Mouse (Mus musculus) midbrain, embryonic 11.5 days (tissue): ENCODE data around the gene Anxa9. TPM values are rescaled to one million over a fixed set of nuclear protein-coding genes. Genes with fewer than 3 reads are reported as not detected.

Experiments
- ATAC-seq: fragments of 200-750 bp; cut with Nextera tagmentation; 2 replicates; pipeline ENCODE4 v1.8.0; 2017; ENCODE audit warnings: moderate TSS enrichment, moderate library complexity; ENCODE audit not compliant: low FRiP score
- DNase-seq: peaks from one replicate; pipeline ENCODE4 v3.0.0; 2015; ENCODE audit warnings: low spot score; ENCODE audit errors: missing footprints
- H3K27ac ChIP-seq: fragments of 300-500 bp; sonication (generic); 2 replicates; pipeline ENCODE4 v1.5.1; 2014; ENCODE audit warnings: low read depth, low read length
- H3K27me3 ChIP-seq: fragments of 300-500 bp; sonication (generic); 2 replicates; pipeline ENCODE4 v1.6.1; 2014; ENCODE audit warnings: mild to moderate bottlenecking, low read length, moderate library complexity, mixed read lengths; ENCODE audit not compliant: control insufficient read depth, insufficient read depth
- H3K36me3 ChIP-seq: fragments of 300-500 bp; sonication (generic); 2 replicates; pipeline ENCODE4 v1.6.1; 2014; ENCODE audit warnings: mild to moderate bottlenecking, low read length, moderate library complexity, mixed read lengths; ENCODE audit not compliant: control insufficient read depth, insufficient read depth
- H3K4me1 ChIP-seq: fragments of 300-500 bp; sonication (generic); 2 replicates; pipeline ENCODE4 v1.6.1; 2014; ENCODE audit warnings: low read length; ENCODE audit not compliant: control insufficient read depth, insufficient read depth
- H3K4me2 ChIP-seq: fragments of 300-500 bp; sonication (generic); 2 replicates; pipeline ENCODE4 v1.6.1; 2014; ENCODE audit warnings: mild to moderate bottlenecking, moderate library complexity
- H3K4me3 ChIP-seq: fragments of 300-500 bp; sonication (generic); 2 replicates; pipeline ENCODE4 v1.5.1; 2014; ENCODE audit warnings: low read depth, low read length
- H3K9ac ChIP-seq: fragments of 300-500 bp; sonication (generic); 2 replicates; pipeline ENCODE4 v1.6.1; 2014; ENCODE audit warnings: low read length
- H3K9me3 ChIP-seq: fragments of 300-500 bp; sonication (generic); 2 replicates; pipeline ENCODE4 v1.6.1; 2016; ENCODE audit warnings: low read length; ENCODE audit not compliant: control insufficient read depth
- WGBS: fragments of 180-500 bp; shearing (Covaris S2); extraction: QIAGEN DNeasy Blood & Tissue Kit; methylation state at CpG from one replicate; pipeline ENCODE4 v1.1.7; 2014; 5-methylcytosine and 5-hydroxymethylcytosine counted together
- polyA plus RNA-seq: library from polyadenylated mRNA; unstranded; fragments of >200 nt; fragmentation: Nextera tagmentation; extraction: Ambion mirVana; gene quantifications from 2 replicates; pipeline ENCODE4 v1.2.1, GENCODE M21; 2014

Anxa9 gene
- polyA plus RNA-seq, 1 experiment from 2014 or later: 0.87 TPM

- no peaks in the 10 kb centered on the region for H3K36me3 ChIP-seq
- no peak overlapping the region for H3K9ac ChIP-seq
- no peak overlapping the region for H3K27ac ChIP-seq
- ATAC-seq: no peak
- no peak overlapping the region for H3K4me2 ChIP-seq
- no peaks in the 10 kb centered on the region for H3K4me1 ChIP-seq
- DNase-seq: no peak
- H3K4me3 ChIP-seq: no peak overlapping the region
- WGBS: 97% methylated on average over 5 of the region's 5 CpGs
- no peaks in the 10 kb centered on the region for H3K27me3 ChIP-seq
- no peaks in the 10 kb centered on the region for H3K9me3 ChIP-seq
Observed at GRCm38 (mm10) chr3:95273471-95273870, 33.5 kb downstream of the Anxa9 start.

DNA sequence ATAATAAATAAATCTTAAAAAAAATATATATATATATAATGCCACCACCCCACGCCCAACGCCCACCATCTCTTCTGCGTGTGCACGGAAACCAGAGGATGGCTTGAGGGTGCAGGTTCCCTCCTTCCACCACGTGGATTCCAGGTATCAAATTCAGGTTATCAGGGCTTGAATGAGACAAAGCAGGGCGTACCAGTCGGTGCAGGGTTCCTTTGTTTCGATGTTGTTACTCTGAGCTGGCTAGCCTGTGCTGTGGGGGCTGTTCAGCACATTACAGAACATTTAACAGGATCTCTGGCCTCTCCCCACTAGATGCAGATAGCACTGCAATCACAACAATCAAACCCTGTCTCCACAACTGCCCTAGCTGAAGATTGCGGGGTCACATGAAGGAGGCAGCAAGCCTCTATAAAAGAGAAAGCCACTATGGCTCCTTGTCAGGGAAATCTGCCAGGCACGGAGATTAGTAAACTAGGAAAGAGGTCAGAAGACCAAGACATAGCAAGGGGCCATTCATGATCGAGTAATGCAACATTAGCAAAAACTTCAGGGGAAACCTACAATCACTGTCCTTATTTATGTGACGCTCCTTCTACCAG, 36.1 kb downstream of the Anxa9 start:
- ATAC-seq: no peak
- H3K4me1 ChIP-seq: no peaks in the 10 kb centered on the region
- WGBS: 88% methylated on average over 12 of the region's 12 CpGs

GRCm38 (mm10) chr3:95269789-95270188, 37.2 kb downstream of the Anxa9 start:
- 92% methylated on average over 5 of the region's 5 CpGs for WGBS
- Histone ChIP-seq H3K36me3 (peaks cover 3% of the 10 kb centered on the region; the same call in 1 of the 2 replicates), H3K4me1 (no peaks in the 10 kb centered on the region), H3K27me3 (no peaks in the 10 kb centered on the region), H3K27ac (no peak overlapping the region), H3K9ac (no peak overlapping the region), H3K9me3 (no peaks in the 10 kb centered on the region), H3K4me3 (no peak overlapping the region), H3K4me2 (no peak overlapping the region)
- DNase-seq: no peak
- ATAC-seq: no peak

More for the DNA sequence above, 36.1 kb downstream of the Anxa9 start:
- DNase-seq: no peak
- H3K27ac ChIP-seq: no peak overlapping the region
- H3K9me3 ChIP-seq: no peaks in the 10 kb centered on the region
- H3K36me3 ChIP-seq: peaks cover 3% of the 10 kb centered on the region; the same call in 1 of the 2 replicates
- no peaks in the 10 kb centered on the region for H3K27me3 ChIP-seq
- no peak overlapping the region for H3K9ac ChIP-seq
- no peak overlapping the region for H3K4me2 ChIP-seq
- no peak overlapping the region for H3K4me3 ChIP-seq

DNA sequence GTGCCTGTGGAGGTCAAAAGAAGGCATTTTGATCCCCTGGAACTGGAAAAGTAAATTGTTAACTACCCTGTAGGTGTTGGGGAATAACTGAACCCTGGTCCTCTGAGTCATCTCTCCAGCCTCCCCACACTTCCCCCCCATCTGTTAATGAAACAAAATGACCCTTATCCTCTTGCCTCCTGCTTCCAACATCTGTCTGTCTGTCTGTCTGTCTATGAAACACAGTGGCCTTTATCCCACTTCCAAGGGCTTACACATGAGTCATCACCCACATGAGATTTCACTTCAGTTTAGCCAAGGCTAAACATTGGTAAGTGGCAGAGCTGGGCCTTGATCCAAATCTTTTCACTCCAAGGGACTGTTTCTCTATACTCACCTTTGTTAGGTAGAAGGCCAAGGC, 39.1 kb downstream of the Anxa9 start:
- Histone ChIP-seq H3K9ac (no peak overlapping the region), H3K4me1 (no peaks in the 10 kb centered on the region), H3K27me3 (no peaks in the 10 kb centered on the region), H3K36me3 (peaks cover 7% of the 10 kb centered on the region; the same call in 1 of the 2 replicates), H3K4me3 (no peak overlapping the region), H3K27ac (no peak overlapping the region), H3K4me2 (no peak overlapping the region), H3K9me3 (no peaks in the 10 kb centered on the region)
- DNase-seq: no peak
- no peak for ATAC-seq

- no peak for ATAC-seq
- Histone ChIP-seq H3K27ac (no peak overlapping the region), H3K9me3 (no peaks in the 10 kb centered on the region), H3K36me3 (peaks cover 7% of the 10 kb centered on the region; the same call in 1 of the 2 replicates), H3K4me2 (no peak overlapping the region), H3K27me3 (no peaks in the 10 kb centered on the region), H3K9ac (no peak overlapping the region), H3K4me1 (no peaks in the 10 kb centered on the region), H3K4me3 (no peak overlapping the region)
- DNase-seq: no peak
- WGBS: 94% methylated on average over 3 of the region's 3 CpGs
Observed at GRCm38 (mm10) chr3:95266052-95266451, 40.9 kb downstream of the Anxa9 start.

DNA sequence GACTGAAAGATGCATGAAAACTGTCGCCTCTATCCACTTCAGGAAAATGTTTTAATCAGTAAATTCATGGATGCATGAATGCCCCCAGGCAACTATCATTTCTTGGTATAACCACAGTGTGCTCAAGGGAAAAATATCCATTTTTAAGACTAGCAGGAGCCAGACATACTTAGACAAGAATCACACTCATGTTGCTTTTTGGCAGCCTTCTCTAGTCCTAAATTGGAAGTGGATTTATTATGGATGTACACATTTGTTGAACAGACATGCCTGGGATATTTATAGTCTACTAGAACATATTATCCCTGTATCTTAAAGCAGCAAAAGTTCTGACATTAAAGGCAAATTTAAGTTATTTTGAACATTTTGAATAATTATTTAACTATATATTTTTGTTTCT, 42.3 kb downstream of the Anxa9 start:
- DNase-seq (no peak), ATAC-seq (no peak)
- Histone ChIP-seq H3K27me3 (no peaks in the 10 kb centered on the region), H3K4me2 (no peak overlapping the region), H3K4me1 (no peaks in the 10 kb centered on the region), H3K4me3 (no peak overlapping the region), H3K36me3 (peaks cover 10% of the 10 kb centered on the region; the same call in 1 of the 2 replicates), H3K9ac (no peak overlapping the region), H3K9me3 (no peaks in the 10 kb centered on the region), H3K27ac (no peak overlapping the region)
- 93% methylated on average over 1 of the region's 1 CpGs for WGBS

DNA sequence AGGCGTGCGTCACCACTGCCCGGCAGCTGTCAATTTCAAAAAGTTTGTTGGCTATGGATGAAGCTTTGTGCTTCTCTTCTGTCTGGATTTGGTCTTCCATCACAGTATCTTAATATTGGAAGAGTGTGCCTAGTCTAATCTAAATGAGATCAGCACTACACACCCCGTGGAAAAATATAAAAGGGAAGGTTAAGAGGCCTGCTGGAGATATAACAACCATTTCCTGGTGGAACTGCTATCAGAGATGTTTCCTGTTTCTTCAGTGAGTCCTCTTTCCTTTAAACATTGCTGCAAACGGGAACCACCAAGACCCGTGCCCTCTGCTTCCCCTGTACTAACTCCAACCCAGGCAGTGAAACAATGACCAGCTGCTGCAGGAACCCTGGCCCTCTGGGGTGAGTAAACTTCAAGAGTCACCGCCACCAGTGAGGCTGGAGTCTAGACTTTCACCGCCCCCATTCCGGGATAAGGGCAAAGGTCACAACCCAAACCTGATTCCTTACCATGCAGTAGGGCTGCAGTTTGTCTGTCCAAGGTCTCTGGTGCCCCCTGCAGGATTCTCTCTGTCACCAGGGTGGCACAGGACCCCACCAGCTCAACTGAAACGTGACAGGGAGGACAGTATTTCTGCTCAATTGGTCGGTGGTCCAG, 43.8 kb downstream of the Anxa9 start:
- Histone ChIP-seq H3K9ac (no peak overlapping the region), H3K27ac (no peak overlapping the region), H3K27me3 (no peaks in the 10 kb centered on the region), H3K4me1 (no peaks in the 10 kb centered on the region), H3K4me2 (no peak overlapping the region), H3K9me3 (no peaks in the 10 kb centered on the region), H3K36me3 (peaks cover 14% of the 10 kb centered on the region; the same call in 1 of the 2 replicates), H3K4me3 (no peak overlapping the region)
- 49% methylated on average over 11 of the region's 11 CpGs for WGBS
- DNase-seq: peak; percentile 90
- no peak for ATAC-seq

GRCm38 (mm10) chr3:95261975-95262374, 45.0 kb downstream of the Anxa9 start:
- H3K36me3 ChIP-seq: peaks cover 16% of the 10 kb centered on the region
- 90% methylated on average over 4 of the region's 4 CpGs for WGBS
- no peak for ATAC-seq
- no peak overlapping the region for H3K9ac ChIP-seq
- no peak overlapping the region for H3K27ac ChIP-seq
- no peak overlapping the region for H3K4me2 ChIP-seq
- no peaks in the 10 kb centered on the region for H3K9me3 ChIP-seq
- no peak overlapping the region for H3K4me3 ChIP-seq
- DNase-seq: no peak
- no peaks in the 10 kb centered on the region for H3K27me3 ChIP-seq
- no peaks in the 10 kb centered on the region for H3K4me1 ChIP-seq

GRCm38 (mm10) chr3:95256931-95257330, 50.0 kb downstream of the Anxa9 start:
- Histone ChIP-seq H3K4me2 (no peak overlapping the region), H3K27ac (no peak overlapping the region), H3K27me3 (no peaks in the 10 kb centered on the region), H3K4me1 (no peaks in the 10 kb centered on the region), H3K4me3 (no peak overlapping the region), H3K36me3 (peaks cover 14% of the 10 kb centered on the region), H3K9me3 (no peaks in the 10 kb centered on the region), H3K9ac (no peak overlapping the region)
- no peak for ATAC-seq
- no peak for DNase-seq
- WGBS: 85% methylated on average over 5 of the region's 5 CpGs
